Mouse (Mus musculus) kidney, postnatal 25 days (tissue): ENCODE measurements around the gene Rnf207.

ENCODE experiments used
- DNase-seq, 2 experiments: peaks; one replicate each; pipeline ENCODE4 v3.0.0; 2021; ENCODE audit warnings: mixed read lengths in 2 of 2

The Rnf207 gene

GRCm38 (mm10) chr4:152270599-152270998 is 48.2 kb downstream of the Rnf207 start:
- DNase-seq, result no peak

- DNase-seq, result no peak
Measured at GRCm38 (mm10) chr4:152269967-152270366, 48.8 kb downstream of the Rnf207 start.

GRCm38 (mm10) chr4:152267748-152268369 is 50.9 kb downstream of the Rnf207 start:
- peak in 1 of 2 experiments; percentile 57 for DNase-seq

GRCm38 (mm10) chr4:152266236-152266895 is 52.4 kb downstream of the Rnf207 start:
- DNase-seq, result no peak

- no peak for DNase-seq
Measured at GRCm38 (mm10) chr4:152265791-152266190, 53.0 kb downstream of the Rnf207 start.

- peak in 1 of 2 experiments; percentile 12 for DNase-seq
Measured at GRCm38 (mm10) chr4:152264867-152265568, 53.8 kb downstream of the Rnf207 start.

GRCm38 (mm10) chr4:152264177-152264530 is 54.6 kb downstream of the Rnf207 start:
- no peak for DNase-seq

GRCm38 (mm10) chr4:152263512-152264176 is 55.1 kb downstream of the Rnf207 start:
- peak; percentile 18 to 63 for DNase-seq

- no peak for DNase-seq
Measured at GRCm38 (mm10) chr4:152263089-152263488, 55.7 kb downstream of the Rnf207 start.

GRCm38 (mm10) chr4:152262187-152262586 is 56.6 kb downstream of the Rnf207 start:
- DNase-seq, result no peak

GRCm38 (mm10) chr4:152260451-152260850 is 58.3 kb downstream of the Rnf207 start:
- no peak for DNase-seq

- DNase-seq, result no peak
Measured at GRCm38 (mm10) chr4:152257070-152257469, 61.7 kb downstream of the Rnf207 start.
